Mouse (Mus musculus): ENCODE data around the gene Vars. TPM values are rescaled to one million over a fixed set of nuclear protein-coding genes. Genes with fewer than 3 reads are reported as not detected.
"Not testable (repeated sequence)": the region's sequence is repeated elsewhere in the genome, so short reads cannot be mapped to it uniquely, and the experiment has no call there.

Gene Vars
- polyA plus RNA-seq, 1 experiment: 49.8 TPM

DNA sequence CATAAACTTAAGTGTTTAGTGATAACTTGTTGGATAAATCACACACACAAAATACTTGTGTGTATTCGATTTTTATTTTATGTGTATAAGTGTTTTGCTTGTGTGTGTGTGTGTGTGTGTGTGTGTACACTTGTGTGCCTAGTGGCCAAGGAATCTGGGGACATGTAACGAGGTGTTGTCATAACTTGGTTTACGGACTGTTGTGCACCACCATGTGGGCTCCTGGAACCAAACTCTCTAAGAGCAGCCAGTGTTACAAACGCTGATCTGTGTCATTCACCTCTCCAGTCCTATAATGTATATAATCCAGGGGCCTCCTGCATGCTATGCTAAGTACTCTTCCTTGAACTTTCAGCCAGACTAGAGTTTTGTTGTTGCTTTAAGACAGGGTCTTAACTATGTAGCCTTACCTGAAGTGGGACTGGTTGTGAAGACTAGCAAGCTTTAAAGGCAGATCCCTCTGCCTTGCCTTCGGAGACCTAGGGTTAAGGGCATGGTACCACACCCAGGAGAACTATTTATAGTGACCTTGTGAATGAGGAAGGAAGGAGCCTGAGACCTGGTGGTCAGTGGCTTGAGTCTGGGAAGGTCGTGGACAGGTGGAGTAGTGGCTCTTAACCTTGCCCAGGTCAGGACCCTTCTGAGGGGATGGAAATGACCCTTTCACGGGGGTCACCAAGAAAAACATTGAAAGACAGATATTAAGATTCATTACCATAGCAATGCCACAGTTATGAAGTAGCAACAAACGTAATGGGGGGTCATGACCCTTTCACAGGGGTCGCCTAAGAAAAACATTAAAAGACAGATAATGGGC lies 2.4 kb downstream of the Vars start:
- DNase-seq (ENCODE audit: low spot score): no peak

DNA sequence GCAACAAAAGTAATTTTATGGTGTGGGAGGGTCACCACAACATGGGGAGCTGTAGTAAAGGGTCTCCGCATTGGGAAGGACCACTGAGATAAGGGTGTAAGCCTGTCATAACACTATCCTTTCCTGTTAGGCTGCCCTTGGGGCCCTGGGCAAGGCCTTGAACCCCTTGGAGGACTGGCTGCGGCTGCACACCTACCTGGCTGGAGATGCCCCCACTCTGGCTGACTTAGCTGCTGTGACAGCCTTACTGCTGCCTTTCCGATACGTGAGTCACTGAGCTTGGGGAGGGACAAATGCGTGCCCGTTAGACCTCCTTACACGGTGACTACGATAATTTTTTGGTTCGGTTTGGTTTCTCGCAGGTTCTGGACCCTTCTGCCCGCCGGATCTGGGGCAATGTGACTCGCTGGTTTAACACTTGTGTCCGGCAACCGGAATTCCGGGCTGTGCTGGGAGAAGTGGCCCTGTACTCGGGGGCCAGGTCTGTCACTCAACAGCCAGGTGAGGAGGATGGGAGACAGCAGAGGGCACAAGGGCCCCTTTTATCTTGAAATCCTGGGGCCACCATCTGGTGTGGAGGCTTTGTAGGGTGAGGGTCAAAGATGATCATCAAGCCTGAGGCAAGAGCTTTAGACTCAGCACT lies 3.4 kb downstream of the Vars start:
- DNase-seq (ENCODE audit: low spot score): no peak

DNA sequence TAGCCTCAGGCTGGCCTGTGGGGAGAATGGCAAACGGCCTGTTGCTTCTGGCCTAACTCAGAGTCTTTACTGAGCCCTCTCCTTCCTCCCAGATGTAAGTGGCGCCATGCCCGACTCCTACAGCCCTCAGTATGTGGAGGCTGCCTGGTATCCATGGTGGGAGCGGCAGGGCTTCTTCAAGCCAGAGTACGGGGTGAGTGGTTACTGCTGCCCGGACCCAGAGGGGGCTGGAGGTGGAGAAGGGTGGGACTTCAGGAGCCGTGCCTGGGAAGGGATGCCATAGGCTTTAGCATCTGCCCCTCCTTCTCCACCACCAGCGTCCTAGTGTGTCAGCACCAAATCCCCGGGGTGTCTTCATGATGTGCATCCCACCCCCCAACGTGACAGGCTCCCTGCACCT lies 4.4 kb downstream of the Vars start:
- DNase-seq (ENCODE audit: low spot score): no peak

DNA sequence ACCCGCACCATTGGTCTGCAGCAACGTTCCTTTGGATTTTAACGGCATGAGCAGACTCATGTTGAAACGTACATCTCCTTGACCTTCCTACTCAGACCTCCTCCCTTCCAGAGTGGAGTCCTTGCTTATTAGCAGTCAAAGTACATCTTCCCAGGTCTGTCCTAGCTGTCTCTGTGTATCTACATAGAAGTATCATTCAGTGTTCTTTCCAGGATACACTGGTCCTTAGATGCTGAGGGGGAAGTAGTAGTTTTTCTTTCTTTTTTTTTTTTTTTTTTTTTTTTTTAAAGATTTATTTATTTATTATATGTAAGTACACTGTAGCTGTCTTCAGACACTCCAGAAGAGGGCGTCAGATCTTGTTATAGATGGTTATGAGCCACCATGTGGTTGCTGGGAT lies 5.1 kb downstream of the Vars start:
- DNase-seq (ENCODE audit: low spot score): not testable (repeated sequence)

DNA sequence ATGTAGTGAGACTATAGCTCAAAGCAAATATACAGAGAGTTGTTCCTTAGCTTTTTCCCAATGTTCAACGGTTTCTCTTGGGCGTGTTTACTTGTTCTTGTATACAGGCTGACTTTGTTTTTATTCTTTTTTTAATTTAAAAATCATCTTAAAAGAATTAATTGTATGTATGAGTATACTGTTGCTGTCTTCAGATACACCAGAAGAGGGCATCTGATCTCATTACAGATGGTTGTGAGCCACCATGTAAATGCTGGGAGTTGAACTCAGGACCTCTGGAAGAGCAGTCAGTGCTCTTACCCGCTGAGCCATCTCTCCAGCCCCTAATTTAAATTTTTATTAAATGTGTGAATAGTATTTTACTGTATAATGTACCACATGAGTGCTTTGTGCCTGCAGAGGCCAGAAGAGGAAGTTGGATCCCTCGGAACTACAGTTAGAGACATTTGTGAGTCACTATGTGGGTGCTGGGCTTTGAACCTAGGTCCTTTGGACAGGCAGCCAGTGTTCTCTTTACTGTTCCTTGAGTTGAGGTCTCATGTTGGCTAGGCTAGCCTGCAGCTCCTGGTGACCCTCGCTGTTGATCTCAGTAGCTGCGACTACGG lies 6.7 kb downstream of the Vars start:
- no peak for DNase-seq (ENCODE audit: low spot score)

DNA sequence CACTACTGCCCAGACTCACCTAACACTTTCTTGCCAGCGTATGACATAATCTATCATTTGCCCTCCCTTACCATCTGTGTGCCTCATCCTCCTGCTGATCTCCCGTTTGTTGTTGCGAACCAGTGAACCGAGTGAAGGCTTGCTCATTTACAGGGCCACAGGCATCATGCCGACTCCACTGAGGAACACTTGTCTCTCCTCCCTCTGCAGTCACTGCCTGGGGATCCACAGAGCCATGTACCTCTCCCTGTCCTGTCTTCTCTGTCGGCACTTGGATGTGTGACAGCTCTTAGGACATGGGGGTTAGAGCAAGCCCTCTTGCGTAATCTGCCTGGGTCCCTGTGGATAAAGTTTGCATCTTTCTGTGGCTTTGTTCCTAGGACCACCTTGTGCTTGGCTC lies 8.8 kb downstream of the Vars start:
- no peak for DNase-seq (ENCODE audit: low spot score)

DNA sequence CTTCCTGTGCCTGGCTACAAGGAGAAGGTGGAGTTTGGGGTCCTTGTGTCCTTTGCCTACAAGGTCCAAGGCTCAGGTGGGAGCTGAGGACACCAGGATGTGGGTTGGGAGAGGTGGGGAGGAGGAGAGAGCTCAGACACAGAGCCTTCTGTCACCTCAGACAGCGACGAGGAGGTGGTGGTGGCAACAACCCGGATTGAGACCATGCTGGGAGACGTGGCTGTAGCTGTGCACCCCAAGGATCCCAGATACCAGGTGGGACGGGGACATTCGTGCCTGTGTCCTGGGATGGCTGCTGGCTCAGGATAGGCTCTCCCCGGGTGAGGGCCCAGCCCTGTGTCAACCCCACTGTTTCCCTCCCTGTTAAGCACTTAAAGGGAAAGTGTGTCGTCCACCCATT lies 10.7 kb downstream of the Vars start:
- no peak for DNase-seq (ENCODE audit: low spot score)

DNA sequence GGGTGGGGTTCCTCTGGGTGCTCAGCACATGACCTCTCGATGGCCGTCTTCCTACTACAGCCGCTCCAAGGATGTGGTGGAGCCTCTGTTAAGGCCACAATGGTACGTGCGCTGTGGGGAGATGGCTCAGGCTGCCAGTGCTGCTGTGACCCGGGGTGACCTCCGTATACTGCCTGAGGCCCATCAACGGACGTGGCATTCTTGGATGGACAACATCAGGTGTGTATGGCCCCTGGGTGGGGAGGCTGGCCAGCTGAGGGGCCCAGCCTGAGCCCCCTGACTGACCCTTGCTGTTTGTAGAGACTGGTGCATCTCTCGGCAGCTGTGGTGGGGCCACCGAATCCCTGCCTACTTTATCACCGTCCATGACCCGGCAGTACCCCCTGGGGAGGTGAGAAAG lies 11.6 kb downstream of the Vars start:
- DNase-seq (ENCODE audit: low spot score): no peak

DNA sequence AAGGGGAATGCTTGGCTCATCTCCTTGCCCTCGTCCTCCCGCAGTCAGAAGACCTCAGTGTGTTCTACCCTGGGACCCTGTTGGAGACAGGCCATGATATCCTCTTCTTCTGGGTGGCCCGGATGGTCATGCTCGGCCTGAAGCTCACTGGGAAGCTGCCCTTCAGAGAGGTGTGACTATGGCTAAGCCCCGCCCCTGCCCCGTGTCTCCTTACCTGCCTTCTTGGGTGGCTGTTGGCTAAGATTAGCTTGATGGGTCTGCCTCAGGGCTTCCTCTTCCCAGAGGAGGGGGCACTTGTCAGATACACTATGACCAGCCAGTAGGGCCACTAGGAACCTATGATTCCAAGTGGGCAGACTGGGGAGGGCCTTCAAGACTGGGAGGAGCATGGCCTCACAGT lies 12.4 kb downstream of the Vars start:
- no peak for DNase-seq (ENCODE audit: low spot score)

DNA sequence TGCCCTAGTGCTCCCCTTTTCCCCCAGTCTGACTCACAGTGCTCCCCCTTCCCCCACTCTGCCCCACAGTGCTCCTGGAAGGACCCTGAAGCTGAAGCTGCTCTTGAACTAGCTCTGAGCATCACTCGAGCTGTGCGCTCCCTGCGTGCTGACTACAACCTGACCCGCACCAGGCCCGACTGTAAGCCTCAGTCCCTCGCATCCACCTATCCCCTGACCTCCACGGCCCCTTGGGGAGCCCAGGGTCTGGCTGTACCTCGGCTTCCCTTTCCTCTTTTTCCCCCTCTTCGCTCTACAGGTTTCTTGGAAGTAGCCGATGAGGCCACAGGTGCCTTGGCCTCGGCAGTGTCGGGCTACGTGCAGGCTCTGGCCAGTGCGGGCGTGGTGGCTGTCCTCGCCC lies 14.5 kb downstream of the Vars start:
- no peak for DNase-seq (ENCODE audit: low spot score)

DNA sequence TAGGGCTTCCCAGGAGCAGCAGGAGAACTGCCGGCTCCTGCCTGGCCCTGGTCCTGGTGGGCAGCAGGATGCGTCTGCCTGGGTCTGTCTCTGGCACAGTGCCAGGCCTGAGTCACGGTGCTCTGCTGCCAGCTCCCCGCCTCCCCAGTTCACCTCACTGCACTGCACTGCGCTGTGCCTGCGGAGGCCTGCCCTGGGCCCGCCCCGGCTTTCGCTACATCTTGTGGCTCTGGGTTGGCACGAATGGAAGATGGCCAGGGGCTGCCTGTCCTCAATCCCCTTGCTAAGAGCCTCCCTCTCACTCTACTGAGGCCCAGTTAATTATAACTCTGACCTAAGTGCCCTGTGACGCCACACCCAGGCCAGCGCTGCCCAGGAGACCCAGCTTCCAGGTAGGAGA lies 15.6 kb downstream of the Vars start, which contains the start of gene Vwa7:
TSS of gene Vwa7 (plus strand) at position 204 of the 400 bp plus-strand sequence.
- no peak for DNase-seq (ENCODE audit: low spot score)

DNA sequence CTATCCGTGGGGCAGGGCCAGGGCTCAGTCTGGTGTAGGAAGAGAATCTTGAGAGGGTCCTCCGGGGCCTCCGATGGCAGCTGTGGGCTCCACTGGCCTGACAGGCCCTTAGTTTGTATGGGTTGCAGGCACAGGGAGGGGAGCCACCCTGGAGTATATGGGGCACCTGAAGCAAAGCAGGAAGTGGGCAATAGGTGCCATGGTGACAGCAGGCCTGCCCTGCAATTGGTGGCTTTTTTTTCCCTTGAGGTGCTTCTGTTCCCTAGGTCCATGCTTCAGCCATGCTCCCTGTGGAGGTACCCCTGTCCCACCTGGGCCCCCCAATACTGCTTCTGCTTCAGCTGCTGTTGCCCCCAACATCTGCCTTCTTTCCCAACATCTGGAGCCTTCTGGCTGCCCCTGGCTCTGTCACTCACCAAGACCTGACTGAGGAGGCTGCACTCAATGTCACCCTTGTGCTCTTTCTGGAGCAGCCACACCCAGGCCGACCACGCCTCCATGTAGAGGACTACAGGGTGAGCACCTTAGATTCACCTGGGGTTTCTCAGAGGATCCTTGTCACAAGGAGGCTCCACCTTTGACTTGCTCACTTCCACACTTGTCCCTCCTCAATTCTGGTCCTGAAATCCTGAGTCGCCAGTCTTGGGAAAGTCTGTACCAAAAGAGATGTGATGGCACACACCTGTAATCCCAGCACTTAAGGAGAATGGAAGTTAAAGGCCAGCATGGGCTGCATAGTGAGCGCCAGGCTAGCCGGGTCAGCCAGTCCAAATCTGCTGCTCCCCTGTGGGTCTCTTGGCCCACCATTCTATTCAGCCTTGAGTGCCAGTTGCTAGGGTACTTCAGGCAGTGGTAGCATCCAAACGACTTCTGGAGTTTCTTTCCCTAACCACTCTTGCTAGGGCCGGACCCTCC lies 16.3 kb downstream of the Vars start:
- DNase-seq (ENCODE audit: low spot score): no peak

DNA sequence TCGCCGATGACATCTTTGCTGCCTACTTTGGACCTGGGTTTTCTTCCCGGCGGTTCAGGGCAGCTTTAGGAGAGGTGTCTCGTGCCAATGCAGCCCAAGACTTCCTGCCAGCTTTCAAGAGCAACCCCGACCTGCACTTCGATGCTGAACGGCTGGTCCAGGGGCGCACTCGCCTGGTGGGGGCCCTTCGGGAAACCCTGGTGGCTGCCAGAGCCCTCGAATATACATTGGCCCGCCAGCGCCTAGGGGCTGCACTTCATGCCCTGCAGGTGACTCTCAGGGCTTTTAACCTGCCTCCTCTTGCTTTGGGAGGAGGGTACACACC lies 16.9 kb downstream of the Vars start:
- no peak for DNase-seq (ENCODE audit: low spot score)

DNA sequence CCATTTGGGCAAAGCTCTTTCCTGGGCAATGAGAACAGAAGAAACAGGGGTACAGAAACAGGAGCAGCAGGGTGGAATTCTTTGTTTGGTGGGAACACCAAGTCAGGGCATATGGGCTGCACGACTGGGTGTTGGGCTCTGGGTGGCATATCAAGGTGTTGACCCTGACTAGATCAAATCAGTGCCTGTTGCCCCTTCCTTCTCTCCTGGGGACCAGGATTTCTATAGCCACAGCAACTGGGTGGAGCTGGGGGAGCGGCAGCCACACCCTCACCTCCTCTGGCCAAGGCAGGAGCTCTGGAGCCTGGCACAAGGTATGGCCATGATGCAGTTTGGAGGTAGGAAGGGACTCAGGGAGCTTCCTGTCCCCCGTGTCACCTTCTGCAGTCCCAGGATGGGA lies 17.4 kb downstream of the Vars start:
- DNase-seq (ENCODE audit: low spot score): no peak

DNA sequence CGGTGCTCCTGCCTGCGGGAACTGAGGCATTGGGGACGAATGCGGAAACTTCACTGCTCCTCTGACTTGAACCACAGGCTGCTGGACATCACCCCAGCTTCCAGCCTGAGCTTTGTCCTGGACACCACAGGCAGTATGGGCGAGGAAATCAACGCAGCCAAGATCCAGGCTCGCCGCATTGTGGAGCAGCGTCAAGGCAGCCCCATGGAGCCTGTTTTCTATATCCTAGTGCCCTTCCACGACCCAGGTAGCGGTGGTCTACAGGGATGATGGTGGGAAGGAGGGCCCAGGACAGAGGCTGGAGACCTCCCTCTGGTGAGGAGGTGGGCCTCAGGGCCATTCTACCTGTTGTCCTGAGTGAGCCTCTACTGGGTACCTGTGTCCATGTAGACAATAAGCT lies 19.1 kb downstream of the Vars start:
- DNase-seq (ENCODE audit: low spot score): no peak

DNA sequence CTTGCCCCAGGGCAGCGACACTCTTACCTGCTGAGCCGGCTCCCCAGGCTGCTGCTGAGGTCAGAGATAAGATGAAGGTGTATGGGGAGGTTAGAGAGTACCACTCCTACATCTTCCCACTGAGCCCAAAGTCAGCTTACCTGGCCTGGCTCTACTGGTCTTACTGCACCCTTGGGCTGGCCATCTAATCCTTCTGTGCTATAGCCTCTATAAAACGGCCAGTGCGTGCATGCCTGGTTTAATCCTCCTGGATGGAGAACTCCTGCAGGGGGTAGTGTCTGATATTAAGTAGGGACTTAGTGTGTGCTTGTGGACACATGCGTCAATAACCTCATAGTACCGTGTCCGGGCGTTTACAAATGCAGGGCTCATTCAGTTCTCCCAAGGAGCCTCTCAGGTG lies 19.8 kb downstream of the Vars start:
- DNase-seq (ENCODE audit: low spot score): no peak

DNA sequence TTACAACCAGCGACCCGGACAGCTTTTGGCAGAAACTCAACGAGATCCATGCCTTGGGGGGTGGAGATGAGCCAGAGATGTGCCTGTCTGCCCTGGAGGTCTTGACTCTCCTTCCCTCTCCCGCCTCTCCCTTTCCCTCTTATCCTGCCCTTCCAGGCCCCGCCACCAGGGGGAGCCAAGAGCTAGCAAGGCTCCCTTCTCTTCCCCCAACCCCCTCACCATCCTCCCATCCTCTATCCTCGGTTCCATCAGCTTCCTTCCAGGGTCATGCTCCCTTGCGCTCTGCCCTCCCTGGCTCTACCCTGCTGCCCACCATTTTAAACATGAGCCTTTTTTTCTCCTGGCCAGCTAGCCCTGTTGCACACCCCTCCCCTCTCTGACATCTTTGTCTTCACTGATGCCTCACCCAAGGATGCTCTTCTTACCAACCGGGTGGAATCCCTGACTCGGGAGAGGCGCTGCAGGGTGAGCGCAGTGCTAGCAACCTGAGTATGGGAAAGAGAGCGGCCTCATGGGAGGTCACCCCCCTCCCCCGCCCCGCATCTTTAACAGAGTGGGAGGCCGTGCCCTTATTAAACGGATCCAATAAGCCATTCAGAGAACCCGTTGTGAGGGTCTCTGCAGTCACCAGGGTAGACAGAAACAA lies 20.5 kb downstream of the Vars start:
- peak; percentile 86 for DNase-seq (ENCODE audit: low spot score)

DNA sequence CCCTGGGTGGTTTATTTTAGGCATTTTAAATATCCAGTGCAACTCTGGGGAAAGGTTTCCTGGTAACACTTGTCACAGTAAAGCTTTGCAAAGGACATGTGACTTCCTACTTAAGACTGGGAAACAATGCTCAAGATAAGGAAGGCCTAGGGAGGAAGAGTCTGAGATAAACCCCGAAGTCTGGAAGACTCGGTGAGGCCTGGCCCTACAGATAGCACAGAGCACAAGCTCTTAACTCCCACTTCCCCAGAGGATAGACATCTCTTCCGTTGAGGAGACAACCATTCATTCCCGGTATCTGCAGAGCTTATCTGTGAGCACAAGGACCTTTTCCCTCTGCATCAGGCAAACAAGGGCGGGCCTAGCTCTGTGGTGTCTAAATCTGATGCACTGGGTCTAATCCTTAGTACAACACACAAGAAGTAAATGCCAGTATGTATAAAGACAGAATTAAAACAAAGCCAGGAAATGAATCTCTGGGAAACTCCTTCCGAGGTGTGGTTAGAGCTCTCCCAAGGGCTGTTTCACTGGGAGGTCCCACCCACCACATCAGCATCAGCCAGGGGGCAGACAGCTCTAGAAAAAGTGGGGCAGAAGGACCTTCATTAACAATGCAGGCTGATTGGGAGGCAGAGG lies 21.2 kb downstream of the Vars start:
- no peak for DNase-seq (ENCODE audit: low spot score)

DNA sequence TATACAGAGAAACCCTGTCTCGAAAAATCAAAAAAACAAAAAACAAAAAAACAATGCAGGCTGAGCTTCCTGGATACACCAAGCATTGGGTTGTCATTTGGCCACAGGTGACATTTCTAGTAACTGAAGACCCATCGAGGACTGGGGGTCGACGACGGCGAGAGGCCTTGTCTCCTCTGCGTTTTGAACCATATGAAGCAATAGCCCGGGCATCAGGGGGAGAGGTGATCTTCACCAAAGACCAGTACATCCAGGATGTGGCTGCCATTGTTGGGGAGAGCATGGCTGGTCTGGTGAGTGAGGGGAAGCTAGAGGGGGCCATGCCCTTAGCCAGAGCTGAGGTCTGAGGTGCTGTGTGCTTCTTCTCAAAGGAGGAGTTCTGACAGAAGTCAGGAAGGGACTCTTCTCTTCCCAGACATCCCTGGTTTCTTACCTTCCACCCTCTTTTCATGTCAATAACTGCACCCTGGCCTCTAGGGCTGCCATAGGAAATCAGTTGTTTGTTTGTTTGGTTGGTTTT lies 21.8 kb downstream of the Vars start:
- DNase-seq (ENCODE audit: low spot score): no peak

DNA sequence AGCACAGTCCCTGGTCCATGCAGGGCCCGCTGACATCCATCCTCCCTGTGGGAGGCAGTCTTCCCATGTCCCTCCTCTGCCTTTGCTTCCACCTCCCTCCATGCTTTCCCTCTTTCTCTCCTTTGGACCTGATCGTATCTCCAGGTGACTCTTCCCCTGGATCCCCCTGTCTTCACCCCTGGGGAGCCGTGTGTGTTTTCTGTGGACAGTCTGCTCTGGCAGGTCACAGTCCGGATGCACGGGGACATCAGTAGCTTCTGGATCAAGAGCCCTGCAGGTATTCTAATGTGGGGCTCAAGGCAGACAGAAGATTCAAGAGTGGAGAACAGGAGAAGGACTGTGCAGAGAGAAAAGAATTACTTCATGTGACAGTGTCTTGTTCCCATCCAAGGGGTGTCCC lies 22.4 kb downstream of the Vars start:
- DNase-seq (ENCODE audit: low spot score): no peak

DNA sequence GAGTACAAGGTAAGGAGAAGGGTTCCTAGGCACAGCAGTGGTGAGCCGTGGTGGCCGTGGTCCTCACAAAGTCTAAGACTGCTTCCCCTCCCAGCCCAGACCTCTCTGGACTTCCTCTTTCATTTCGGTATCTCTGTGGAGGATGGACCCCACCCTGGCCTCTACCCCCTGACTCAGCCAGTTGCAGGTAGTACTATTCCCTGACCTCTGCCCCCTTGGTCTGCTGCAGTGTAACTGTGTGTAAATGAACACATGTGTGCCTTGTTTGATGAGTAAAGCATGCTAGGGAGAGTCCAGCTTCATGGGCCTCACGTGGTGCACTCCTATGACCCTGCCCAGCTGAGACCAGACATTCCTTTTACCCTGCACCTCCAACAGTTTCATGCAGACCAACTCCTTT lies 23.0 kb downstream of the Vars start:
- no peak for DNase-seq (ENCODE audit: low spot score)

Data from urinary bladder, adult 2 months (tissue).